Mouse (Mus musculus) heart, adult 11 months (tissue): ENCODE data around the gene Slc13a3.
A peak's percentile ranks its signal among the peaks of the same experiment; 100 is the strongest.

ENCODE experiments used
- DNase-seq: peaks from one replicate; pipeline ENCODE4 v3.0.0; 2022

Gene Slc13a3

DNA sequence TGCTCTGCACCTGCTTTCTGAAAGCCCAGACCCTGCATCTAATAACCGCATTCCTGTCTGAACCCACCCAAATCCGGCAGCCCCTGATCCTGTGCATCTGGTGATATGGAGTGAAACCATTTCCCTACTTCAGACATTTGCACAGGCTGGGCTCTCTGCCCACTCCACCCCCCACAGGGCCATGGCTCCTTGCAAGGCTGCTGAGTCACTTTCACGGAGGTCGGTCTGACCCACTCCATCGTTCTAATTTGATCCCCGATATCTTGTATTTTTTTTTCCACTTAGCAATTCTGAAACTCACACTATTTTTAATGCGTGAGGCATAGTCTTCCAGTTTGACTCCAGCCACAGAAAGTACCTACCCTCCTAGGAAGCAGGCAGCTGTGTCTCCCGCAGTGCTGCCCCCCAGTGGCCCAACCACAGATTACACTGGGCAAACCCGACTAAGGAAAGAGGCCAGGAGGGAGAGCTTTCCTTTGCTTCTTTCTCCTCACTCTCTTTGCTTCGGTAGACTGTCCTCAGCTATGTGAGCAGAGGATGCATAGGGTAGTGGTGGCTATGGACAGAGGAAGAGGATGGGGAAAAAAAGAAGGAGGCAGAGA lies 65.2 kb downstream of the Slc13a3 start:
- peak; percentile 95 for DNase-seq

GRCm38 (mm10) chr2:165405351-165405750 lies 67.7 kb downstream of the Slc13a3 start:
- peak; percentile 94 for DNase-seq

GRCm38 (mm10) chr2:165404951-165405350 lies 68.1 kb downstream of the Slc13a3 start:
- DNase-seq = peak; percentile 95

- no peak for DNase-seq
Measured at GRCm38 (mm10) chr2:165398164-165398785, 74.8 kb downstream of the Slc13a3 start.

GRCm38 (mm10) chr2:165397502-165398163 lies 75.4 kb downstream of the Slc13a3 start:
- peak; percentile 92 for DNase-seq

DNA sequence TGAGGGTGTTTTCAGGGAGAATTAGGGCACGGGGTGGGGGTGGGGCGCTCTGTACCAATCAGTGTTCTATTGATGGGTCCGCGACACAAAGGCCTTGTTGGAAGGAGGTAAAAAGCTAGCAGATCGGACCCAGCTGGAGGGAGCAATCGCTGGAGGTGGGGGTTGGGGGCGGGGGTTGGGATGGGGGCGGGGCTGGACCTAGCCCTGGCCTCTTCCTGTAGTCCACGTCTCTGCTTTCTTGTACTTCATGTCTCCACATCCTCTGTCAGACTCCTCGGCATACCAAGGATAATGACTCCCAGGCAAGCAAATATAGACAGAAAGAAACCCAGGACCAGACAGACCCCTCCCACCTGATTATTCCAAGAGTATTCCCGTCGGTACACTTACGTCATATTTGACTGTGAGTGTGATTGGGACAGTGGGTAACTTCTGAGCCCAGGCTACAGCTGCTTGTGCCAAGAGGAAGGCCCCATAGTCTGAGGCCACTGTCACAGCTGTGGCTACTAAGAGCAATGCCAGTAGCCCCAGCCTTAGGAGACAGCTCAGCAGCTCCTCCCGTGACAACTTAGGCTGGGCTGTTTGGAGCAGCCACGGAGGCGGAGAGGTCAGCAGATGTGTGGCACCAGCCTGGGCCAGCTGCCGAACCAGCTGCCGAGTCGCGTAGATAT lies 76.1 kb downstream of the Slc13a3 start:
- DNase-seq = peak; percentile 96

DNA sequence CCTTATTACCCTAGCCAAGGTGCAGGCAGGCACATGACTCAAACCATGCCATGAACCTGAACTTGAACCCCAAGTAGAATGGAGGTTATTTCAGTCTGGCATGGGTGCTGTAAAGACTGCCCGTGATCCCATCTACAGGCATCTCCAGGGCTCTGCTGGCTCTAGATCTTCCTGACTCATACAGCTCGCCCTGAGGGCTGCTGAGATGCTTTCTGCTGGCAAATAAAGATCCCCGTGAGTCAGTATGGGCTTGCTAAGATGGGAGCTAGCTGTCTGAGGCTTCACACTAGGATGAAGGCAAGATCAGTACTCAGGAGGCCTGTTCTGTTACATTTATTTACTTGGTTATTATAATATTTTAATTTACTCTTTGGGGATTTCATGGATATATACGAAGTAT lies 80.9 kb downstream of the Slc13a3 start:
- DNase-seq = no peak

- peak; percentile 92 for DNase-seq
Measured at GRCm38 (mm10) chr2:165391561-165391960, 81.5 kb downstream of the Slc13a3 start.

GRCm38 (mm10) chr2:165389299-165389952 lies 83.6 kb downstream of the Slc13a3 start:
- peak; percentile 82 for DNase-seq

DNA sequence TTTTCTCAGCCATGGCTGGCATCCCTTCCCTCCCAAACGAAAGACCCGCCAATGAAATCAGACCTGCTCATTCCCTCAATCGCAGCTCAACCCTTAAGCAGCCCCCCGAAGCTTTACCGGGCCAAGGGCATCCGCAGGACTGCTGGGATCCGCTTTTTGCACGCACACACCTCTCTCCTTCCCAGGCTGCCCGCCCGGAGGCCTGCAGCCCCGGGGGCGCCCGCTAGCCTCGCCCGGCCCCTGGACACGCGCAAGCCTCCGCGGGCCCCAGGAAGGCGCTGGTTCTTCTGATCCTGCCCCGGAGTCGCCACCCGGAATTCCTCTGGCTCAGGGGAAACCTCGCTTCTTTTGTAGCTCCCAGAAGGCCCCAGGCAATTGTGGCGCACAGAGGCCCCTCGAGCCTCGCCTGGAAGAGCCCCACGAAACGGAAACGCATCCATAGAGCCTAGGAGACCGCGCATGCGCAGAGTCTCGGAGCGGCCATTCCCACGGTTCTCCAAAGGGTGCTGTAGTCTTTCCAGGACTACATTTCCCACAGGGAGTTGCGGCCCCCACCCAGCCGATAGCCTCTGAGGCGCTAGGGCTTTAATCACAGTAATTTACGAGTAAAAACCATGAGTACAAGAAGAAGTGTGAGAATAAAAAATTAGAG lies 85.1 kb downstream of the Slc13a3 start, which contains the start of gene Zfp334:
Gene Zfp334 (minus strand): TSS at position 416 of the 652 bp plus-strand sequence.
- peak; percentile 99 for DNase-seq

DNA sequence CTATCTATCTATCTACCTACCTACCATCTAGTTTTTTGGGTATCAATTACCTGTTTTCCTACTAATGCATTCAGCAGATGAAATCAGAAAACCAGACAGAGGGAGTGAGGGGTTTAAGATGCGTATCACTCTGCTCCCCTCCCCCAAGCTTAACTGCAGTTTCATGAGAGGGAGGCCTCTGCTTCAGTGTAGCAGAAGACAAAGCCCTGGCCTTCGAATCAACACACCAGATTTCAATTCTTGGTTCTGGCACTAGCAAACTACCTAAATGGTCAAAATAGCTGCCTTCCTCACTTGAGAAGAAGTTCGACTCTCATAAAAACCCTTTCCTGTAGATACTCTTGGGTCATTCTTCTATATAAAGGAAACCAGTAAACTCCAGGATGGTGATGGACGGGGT lies 85.7 kb downstream of the Slc13a3 start:
- no peak for DNase-seq

GRCm38 (mm10) chr2:165380050-165380449 lies 93.0 kb downstream of the Slc13a3 start:
- no peak for DNase-seq

- no peak for DNase-seq
Measured at GRCm38 (mm10) chr2:165376001-165376400, 97.0 kb downstream of the Slc13a3 start.

DNA sequence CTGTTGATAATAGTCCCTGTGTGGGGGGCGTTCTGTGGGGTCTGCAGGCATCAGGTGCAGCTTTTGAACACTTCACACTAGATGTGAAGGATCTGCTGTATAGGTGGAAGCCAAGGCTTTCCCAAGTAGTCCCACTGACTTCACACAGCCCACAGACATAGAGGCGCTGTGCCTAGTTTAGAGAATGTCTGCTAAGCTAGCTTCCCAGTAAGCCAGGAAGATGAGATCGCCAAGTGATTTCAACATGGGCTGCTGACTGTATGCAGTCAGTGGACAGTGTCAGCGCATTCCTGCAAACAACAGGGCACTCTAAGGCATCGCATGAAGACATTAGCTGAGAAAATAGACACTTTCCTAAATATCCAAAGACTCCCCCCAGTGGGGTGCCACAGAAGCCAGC lies 97.6 kb downstream of the Slc13a3 start:
- no peak for DNase-seq

- DNase-seq = no peak
Measured at GRCm38 (mm10) chr2:165371066-165371465, 102.0 kb downstream of the Slc13a3 start.

GRCm38 (mm10) chr2:165370348-165370747 lies 102.7 kb downstream of the Slc13a3 start:
- DNase-seq = no peak

GRCm38 (mm10) chr2:165368496-165368895 lies 104.5 kb downstream of the Slc13a3 start, which contains the start of gene Zfp663:
Gene Zfp663 (minus strand): TSS chr2:165368729.
- no peak for DNase-seq

DNA sequence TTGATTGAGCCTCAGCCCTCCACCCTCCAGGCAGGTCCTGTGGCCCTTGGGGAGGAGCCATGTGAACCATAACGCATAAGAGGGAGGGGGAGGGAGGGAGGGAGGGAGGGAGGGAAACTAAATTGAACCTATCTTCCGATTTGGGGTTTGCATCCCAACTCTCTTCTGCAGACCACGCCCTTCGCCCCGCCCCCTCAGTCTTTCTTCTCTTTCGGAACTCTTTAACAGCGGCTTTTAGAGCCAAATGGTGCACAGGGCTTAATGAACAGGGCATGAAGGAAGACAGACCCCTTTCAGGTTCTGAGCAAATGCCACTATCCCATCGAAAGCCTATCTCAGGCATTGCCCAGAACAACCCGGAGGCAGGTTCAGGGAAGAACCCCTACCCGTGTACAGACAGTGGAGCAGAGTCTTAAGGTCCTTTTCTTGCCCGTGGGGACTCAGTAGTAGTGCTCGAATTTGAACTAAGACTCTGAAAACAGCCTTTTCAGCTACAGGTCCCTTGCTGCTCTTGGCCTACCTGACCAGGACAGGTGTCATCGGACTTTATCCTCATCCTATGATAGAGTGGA lies 105.1 kb downstream of the Slc13a3 start:
- no peak for DNase-seq

DNA sequence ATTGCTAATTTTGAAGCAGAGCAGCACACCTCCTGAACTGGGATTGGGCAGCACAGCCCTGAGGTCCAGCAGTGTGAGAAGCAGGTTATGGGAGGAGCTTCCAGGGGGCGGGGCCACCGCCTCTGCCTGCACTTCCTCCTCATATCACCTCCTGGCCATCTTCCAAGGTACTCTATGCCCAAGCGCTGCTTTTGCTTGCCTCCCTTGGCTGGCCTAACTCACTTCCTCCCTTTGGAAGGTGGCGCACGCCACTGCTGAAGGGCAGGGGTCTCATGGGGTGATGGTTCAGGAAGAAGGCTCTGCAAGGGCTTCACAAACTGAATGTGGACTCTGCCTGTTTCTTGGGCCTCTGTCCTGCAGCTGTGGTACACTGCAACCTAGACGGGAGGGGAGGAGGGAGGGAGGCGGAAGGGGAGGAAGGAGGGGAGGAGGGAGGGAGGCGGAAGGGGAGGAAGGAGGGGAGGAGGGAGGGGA lies 105.9 kb downstream of the Slc13a3 start:
- DNase-seq = peak; percentile 88

DNA sequence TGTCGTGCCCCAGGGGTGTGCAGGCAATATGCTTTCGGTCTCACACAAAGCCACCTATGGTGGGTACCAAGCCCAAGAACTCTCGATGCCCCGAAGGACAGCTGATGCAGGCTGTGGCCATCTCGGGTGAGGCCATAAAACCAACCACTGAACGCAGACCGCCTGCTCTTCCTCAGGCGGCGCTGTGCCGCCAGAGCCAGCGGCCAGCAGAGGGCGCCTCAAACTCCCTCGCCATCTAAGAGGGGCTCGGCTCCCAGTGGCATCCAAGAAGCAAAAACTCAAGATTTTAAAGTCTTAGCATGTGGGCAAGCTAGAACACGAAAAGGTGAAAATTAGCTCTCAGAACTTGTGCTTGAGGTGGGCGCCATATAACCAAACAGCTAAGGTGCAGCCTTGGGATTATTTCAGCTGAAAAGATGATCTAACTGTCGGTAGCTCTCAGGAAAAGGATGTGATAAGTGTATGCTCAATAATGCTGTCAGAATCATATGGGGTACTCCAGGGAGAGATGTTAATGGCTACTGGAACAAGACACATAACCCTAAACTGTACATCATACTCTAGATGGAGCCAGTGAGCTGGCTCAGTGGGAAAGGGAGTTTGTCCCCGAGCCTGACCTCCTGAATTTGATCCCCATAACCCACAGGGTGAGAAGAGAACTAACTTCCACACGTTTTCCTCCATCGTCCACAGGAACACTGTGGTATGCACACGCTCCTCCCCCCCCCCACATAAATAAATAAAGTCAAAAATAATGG lies 108.5 kb downstream of the Slc13a3 start:
- DNase-seq = no peak

DNA sequence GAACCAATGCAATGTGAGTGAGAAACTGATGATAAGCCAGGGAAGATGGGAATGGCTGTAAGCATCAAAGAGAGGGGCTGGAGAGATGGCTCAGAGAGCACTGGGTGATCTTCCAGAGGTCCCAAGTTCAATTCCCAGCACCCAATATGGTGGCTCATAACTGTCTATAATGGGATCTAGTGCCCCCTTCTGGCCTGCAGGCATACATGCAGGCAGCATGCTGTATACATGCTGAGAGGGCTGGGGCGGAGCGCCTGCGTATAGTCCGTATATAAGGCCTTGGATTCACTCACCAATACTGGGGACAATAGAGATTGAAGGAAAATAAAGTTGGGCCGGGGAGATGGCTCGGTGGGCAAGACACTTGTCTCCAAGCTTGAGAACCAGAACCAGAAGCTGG lies 109.7 kb downstream of the Slc13a3 start:
- no peak for DNase-seq
